Mouse (Mus musculus) kidney, adult 2 months (tissue): ENCODE results near the gene Fads2. TPM values are rescaled to one million over a fixed set of nuclear protein-coding genes. Genes with fewer than 3 reads are reported as not detected.
A peak's percentile ranks its signal among the peaks of the same experiment; 100 is the strongest.

Experiments used
- DNase-seq: peaks from one replicate; pipeline ENCODE4 v3.0.0; 2021
- H3K27ac ChIP-seq: fragments of 200-500 bp; 2 replicates; pipeline ENCODE4 v1.5.1; 2012; ENCODE audit warnings: low read depth, low read length, control low read depth, inconsistent platforms; ENCODE audit not compliant: insufficient read depth
- H3K27me3 ChIP-seq: fragments of 200-500 bp; replicated peaks from 2 replicates; pipeline ENCODE4 v1.6.1; 2012; ENCODE audit warnings: mild to moderate bottlenecking, moderate library complexity, low read length, inconsistent platforms; ENCODE audit not compliant: control insufficient read depth, insufficient read depth
- H3K36me3 ChIP-seq: fragments of 200-500 bp; 2 replicates; pipeline ENCODE4 v1.6.1; 2012; ENCODE audit warnings: mild to moderate bottlenecking, moderate library complexity, low read length, inconsistent platforms; ENCODE audit not compliant: control insufficient read depth, insufficient read depth
- H3K4me1 ChIP-seq: fragments of 200-500 bp; 2 replicates; pipeline ENCODE4 v1.6.1; 2011; ENCODE audit warnings: low read length; ENCODE audit not compliant: control insufficient read depth, insufficient read depth
- H3K4me3 ChIP-seq: fragments of 200-500 bp; 2 replicates; pipeline ENCODE4 v1.5.1; 2011; ENCODE audit warnings: mild to moderate bottlenecking, low read depth, low read length, control low read depth; ENCODE audit not compliant: insufficient read depth
- CTCF ChIP-seq: fragments of 200-500 bp; conservative IDR thresholded peaks from 2 replicates; pipeline ENCODE4 v1.5.1; 2011; ENCODE audit warnings: low read depth, mild to moderate bottlenecking, control low read depth, low read length, moderate library complexity, mixed read lengths; ENCODE audit not compliant: insufficient read depth, insufficient read length
- POLR2A ChIP-seq: fragments of 200-500 bp; IDR thresholded peaks from one replicate; pipeline ENCODE4 v1.6.1; 2011; ENCODE audit warnings: low read depth, low read length, control low read depth
- WGBS: fragments of 180-500 bp; shearing (Covaris S2); methylation state at CpG from one replicate; pipeline ENCODE4 v1.1.7; 2018; 5-methylcytosine and 5-hydroxymethylcytosine counted together
- polyA plus RNA-seq: library from polyadenylated mRNA; depleted of rRNA; stranded (reverse); fragments of >200 nt; gene quantifications from 2 replicates; pipeline ENCODE4 v1.2.3, GENCODE M21; 2012

Fads2 gene
- polyA plus RNA-seq, 1 experiment: 240 TPM

GRCm38 (mm10) chr19:10019214-10019760, 82.3 kb downstream of the Fads2 start:
- Histone ChIP-seq H3K27ac (no peak overlapping the region), H3K36me3 (no peaks in the 10 kb centered on the region), H3K27me3 (no peaks in the 10 kb centered on the region), H3K4me1 (peaks cover 33% of the 10 kb centered on the region), H3K4me3 (peak overlapping the region; percentile 47)
- TF ChIP-seq CTCF (no peak), POLR2A (no peak)
- 69% methylated on average over 4 of the region's 4 CpGs for WGBS
- peak; percentile 9 for DNase-seq

DNA sequence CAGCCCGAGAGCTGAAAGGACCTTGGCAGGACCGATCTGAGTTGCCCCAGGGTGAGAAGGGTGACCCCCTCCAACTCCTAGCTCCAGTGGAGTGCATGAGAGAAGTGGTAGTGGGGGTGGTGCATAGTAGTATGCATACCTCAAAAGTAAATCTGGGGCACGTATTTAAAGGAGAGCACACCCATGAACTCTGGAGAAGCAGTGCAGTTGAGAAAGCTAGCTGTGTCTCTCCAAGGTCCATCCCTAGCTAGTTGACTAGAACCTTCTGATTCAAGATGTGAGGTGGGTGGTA, 83.1 kb downstream of the Fads2 start:
- DNase-seq: no peak
- Histone ChIP-seq H3K4me1 (peaks cover 32% of the 10 kb centered on the region), H3K27ac (peak overlapping the region; percentile 9; the same call in 1 of the 2 replicates), H3K27me3 (no peaks in the 10 kb centered on the region), H3K36me3 (no peaks in the 10 kb centered on the region), H3K4me3 (peak overlapping the region; percentile 47)
- WGBS: 3% methylated on average over 3 of the region's 3 CpGs
- TF ChIP-seq POLR2A (no peak), CTCF (no peak)

DNA sequence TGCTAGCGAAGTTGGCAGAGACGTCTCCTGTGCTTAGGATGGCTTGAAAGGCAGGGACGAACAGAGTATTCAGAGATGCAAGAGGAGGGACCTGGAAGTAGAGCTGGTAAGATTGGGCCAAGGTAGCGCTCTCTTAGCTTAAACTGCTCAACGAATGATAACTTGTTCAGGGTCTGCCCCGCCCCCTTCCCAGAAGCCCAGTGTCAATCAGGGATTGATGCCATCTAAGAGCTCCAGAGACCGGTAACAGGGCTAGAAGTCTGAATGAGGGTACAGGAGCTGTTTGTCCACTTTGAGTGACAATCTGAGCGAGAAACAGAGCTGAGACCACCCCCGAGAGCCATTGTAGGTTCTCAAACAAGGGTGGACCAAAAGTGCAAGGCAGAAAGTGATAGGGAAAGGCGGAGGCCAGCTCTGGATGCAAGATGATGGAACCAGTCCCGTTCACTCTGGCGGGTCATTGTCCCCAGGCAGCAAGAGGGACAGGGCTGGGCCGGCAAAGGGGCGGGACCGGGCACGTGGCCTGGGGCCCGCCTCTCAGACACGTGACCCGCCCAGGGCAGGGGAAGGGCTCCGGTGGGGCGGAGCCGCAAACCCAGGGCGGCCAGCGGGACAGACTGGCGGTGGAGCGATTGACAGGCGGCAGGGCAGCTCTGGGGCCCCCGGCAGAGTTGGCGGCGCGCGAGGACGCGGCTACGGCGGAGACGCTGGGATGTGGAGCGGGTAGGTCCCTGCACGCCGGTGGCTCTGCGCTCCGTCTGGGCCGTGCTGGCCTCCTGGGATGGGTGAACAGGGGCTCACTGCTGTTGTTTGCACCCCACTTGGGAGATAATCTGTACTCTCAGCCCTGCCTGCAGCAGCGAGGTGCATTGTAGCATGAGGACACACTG, 83.7 kb downstream of the Fads2 start:
- WGBS: 11% methylated on average over 44 of the region's 44 CpGs
- Histone ChIP-seq H3K27me3 (no peaks in the 10 kb centered on the region), H3K4me3 (peak overlapping the region; percentile 47), H3K27ac (no peak overlapping the region), H3K36me3 (no peaks in the 10 kb centered on the region), H3K4me1 (peaks cover 31% of the 10 kb centered on the region)
- DNase-seq: peak; percentile 96
- TF ChIP-seq POLR2A (no peak), CTCF (no peak)

- Histone ChIP-seq H3K4me3 (peak overlapping the region; percentile 49; the same call in 1 of the 2 replicates), H3K4me1 (peaks cover 19% of the 10 kb centered on the region; the same call in 1 of the 2 replicates), H3K27ac (no peak overlapping the region), H3K27me3 (no peaks in the 10 kb centered on the region), H3K36me3 (no peaks in the 10 kb centered on the region)
- TF ChIP-seq POLR2A: no peak
- no peak for TF ChIP-seq CTCF
- 77% methylated on average over 4 of the region's 4 CpGs for WGBS
- no peak for DNase-seq
These were observed 85.4 kb downstream of the Fads2 start for GRCm38 (mm10) chr19:10016151-10016550.

DNA sequence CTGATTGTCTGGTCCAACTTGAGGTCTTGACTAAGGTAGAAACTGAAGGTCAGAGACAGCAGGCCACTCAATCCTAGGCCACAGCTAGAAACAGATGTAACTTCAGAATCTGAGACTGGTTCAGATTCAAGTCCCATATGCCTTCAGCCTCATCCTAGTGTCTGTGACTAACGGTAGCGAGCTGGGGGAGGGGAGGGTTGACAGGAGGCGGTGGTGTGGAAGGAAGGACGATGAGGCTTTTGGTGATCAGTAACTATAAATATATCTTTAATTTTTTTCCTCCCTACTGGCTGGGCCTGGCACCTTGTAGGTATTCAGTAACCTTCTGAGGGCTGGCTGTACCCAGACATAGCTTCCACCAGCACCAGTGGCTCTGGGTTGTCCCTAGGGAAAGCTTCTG, 86.1 kb downstream of the Fads2 start:
- H3K4me1 ChIP-seq: peaks cover 19% of the 10 kb centered on the region; the same call in 1 of the 2 replicates
- H3K36me3 ChIP-seq: no peaks in the 10 kb centered on the region
- WGBS: 53% methylated on average over 4 of the region's 4 CpGs
- peak overlapping the region; percentile 49 for H3K4me3 ChIP-seq
- TF ChIP-seq POLR2A (no peak), CTCF (no peak)
- H3K27ac ChIP-seq: peak overlapping the region; percentile 56
- no peaks in the 10 kb centered on the region for H3K27me3 ChIP-seq
- peak; percentile 8 for DNase-seq

DNA sequence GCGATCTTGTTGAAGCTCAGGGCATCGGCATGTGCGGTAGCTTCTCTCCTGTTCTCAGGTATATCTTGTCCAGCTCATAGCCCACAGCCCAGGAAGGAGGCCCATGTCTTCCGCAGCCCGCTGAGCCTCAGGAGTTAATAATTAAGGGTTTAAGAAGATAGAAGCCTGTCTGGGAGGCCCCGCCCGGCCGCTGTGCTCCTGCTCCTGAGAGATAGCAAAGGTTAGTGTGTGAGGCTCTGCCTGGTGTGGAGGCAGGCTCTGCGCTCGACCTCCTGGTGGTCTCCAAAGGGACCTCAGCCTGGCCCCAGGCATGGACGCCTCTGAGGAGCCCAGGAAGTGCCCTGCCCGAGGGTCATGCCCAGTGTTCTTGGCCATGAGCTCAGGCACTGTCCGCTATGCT, 86.7 kb downstream of the Fads2 start:
- 68% methylated on average over 13 of the region's 13 CpGs for WGBS
- Histone ChIP-seq H3K27me3 (no peaks in the 10 kb centered on the region), H3K4me1 (peaks cover 19% of the 10 kb centered on the region; the same call in 1 of the 2 replicates), H3K27ac (peak overlapping the region; percentile 56), H3K36me3 (no peaks in the 10 kb centered on the region), H3K4me3 (peak overlapping the region; percentile 49)
- peak; percentile 79 for DNase-seq
- TF ChIP-seq POLR2A: no peak
- no peak for TF ChIP-seq CTCF

DNA sequence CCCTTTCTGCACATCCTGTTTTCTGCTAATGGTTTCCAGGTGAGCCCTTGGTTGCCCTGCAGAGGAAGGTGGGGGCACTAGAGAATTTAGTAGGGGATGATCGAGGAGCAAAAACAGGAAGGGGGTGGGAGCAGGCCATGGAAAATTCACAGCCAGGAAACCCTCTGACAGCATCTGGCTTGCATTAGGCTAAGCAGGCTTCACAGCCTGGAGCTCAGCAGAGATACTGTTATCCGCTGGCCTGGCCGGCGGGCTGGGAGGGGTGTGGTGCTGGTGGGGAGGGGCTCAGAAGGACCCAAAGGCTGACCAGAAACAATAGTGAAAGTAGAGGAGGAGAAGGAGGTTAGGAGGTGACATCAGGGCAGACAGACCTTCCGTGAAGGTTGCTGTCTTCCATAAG, 87.6 kb downstream of the Fads2 start:
- 54% methylated on average over 5 of the region's 5 CpGs for WGBS
- no peak overlapping the region for H3K27ac ChIP-seq
- no peaks in the 10 kb centered on the region for H3K27me3 ChIP-seq
- H3K4me3 ChIP-seq: no peak overlapping the region
- TF ChIP-seq CTCF: no peak
- no peak for TF ChIP-seq POLR2A
- peaks cover 15% of the 10 kb centered on the region; the same call in 1 of the 2 replicates for H3K4me1 ChIP-seq
- H3K36me3 ChIP-seq: no peaks in the 10 kb centered on the region
- DNase-seq: peak; percentile 44
